Mouse (Mus musculus) cerebellum, adult 11-12 months (tissue): ENCODE results near the gene P3h3.

Experiments used
- DNase-seq: peaks from one replicate; pipeline ENCODE4 v3.0.0; 2022

The P3h3 gene

GRCm38 (mm10) chr6:124829799-124830700 lies 27.5 kb downstream of the P3h3 start:
- peak; percentile 94 for DNase-seq

- peak; percentile 100 for DNase-seq
Observed at GRCm38 (mm10) chr6:124828868-124829798, 28.4 kb downstream of the P3h3 start, which contains the start of the genes Usp5 and Cdca3. Gene Usp5 (minus strand): TSS chr6:124829484. Gene Cdca3 (plus strand): TSS chr6:124829547.

GRCm38 (mm10) chr6:124828101-124828592 lies 29.4 kb downstream of the P3h3 start:
- DNase-seq = peak; percentile 74

- peak; percentile 1 for DNase-seq
Observed at GRCm38 (mm10) chr6:124822049-124822448, 35.5 kb downstream of the P3h3 start.

- DNase-seq = peak; percentile 2
Observed at GRCm38 (mm10) chr6:124820891-124821290, 36.7 kb downstream of the P3h3 start.

GRCm38 (mm10) chr6:124817971-124818370 lies 39.6 kb downstream of the P3h3 start:
- DNase-seq = peak; percentile 4

GRCm38 (mm10) chr6:124817563-124817962 lies 40.0 kb downstream of the P3h3 start:
- DNase-seq = peak; percentile 27

GRCm38 (mm10) chr6:124817125-124817524 lies 40.4 kb downstream of the P3h3 start:
- peak; percentile 16 for DNase-seq

- DNase-seq = peak; percentile 16
Observed at GRCm38 (mm10) chr6:124816611-124817010, 40.9 kb downstream of the P3h3 start.

GRCm38 (mm10) chr6:124814858-124815774 lies 42.4 kb downstream of the P3h3 start:
- DNase-seq = peak; percentile 62

- DNase-seq = no peak
Observed at GRCm38 (mm10) chr6:124814448-124814847, 43.1 kb downstream of the P3h3 start.

- peak; percentile 93 for DNase-seq
Observed at GRCm38 (mm10) chr6:124813933-124814332, 43.6 kb downstream of the P3h3 start, which contains the start of gene Tpi1. Gene Tpi1 (minus strand): TSS chr6:124814296.

GRCm38 (mm10) chr6:124813496-124813895 lies 44.1 kb downstream of the P3h3 start:
- DNase-seq = peak; percentile 85

GRCm38 (mm10) chr6:124812848-124813247 lies 44.7 kb downstream of the P3h3 start:
- DNase-seq = peak; percentile 41

GRCm38 (mm10) chr6:124811701-124812560 lies 45.6 kb downstream of the P3h3 start:
- DNase-seq = peak; percentile 52

- peak; percentile 40 for DNase-seq
Observed at GRCm38 (mm10) chr6:124811403-124811665, 46.2 kb downstream of the P3h3 start.

- peak; percentile 58 for DNase-seq
Observed at GRCm38 (mm10) chr6:124810566-124811402, 46.8 kb downstream of the P3h3 start.

- peak; percentile 58 for DNase-seq
Observed at GRCm38 (mm10) chr6:124809775-124810538, 47.6 kb downstream of the P3h3 start.

GRCm38 (mm10) chr6:124809052-124809774 lies 48.3 kb downstream of the P3h3 start:
- DNase-seq = peak; percentile 87
